Mouse (Mus musculus) left cerebral cortex, postnatal 25 days (tissue): ENCODE measurements around the gene Trappc10. TPM values are rescaled to one million over a fixed set of nuclear protein-coding genes. Genes with fewer than 3 reads are reported as not detected.

Experiments used
- DNase-seq, 2 experiments: peaks; one replicate each; pipeline ENCODE4 v3.0.0; 2022; ENCODE audit warnings: low spot score in 2 of 2, mixed read lengths in 1 of 2
- intact Hi-C: fragments of 180-260 bp; cut with DNase I; formaldehyde crosslinking; loops from one replicate; pipeline ENCODE4 v1.15.1; 2025
- total RNA-seq, 2 experiments: library from RNA; stranded (reverse); gene quantifications; 2 replicates each; pipeline ENCODE4 v1.2.3; 2021

Trappc10 gene
- total RNA-seq, 2 experiments from 2014 or later = 81.1 to 87.2 TPM

DNA sequence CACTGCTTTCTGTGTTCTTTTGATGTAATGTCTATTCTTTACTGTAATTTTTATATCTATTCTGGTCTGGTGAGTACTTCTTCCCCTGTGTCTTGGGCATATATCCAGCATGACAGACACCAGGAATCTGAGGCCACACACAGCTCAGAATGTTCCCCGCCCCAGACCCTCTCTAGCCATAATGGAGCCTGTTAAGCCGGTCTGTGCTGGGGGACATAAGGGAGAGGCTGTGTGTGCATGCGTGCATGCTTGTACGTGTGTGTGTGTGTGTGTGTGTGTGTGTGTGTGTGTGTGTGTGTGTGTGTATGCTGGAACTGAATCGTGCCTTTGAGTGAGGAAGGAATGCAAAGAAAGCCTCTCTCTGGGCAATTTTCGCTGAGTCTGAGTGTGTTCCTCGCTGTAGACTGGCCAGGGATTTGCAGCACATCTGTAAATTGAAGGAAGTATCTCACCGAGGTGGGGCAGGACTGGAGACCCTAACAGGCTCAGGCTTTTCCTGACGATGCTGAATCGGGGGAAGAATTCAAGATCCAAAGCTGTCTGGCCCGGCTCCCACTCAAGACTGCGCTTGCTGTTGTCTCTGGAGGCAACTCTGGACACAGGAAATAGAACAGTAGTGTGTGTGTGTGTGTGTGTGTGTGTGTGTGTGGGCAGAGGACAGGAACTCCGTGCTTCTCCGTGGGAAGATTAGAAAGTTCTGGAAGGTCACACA, 105.5 kb downstream of the Trappc10 start:
- peak in 1 of 2 experiments; percentile 27 for DNase-seq

DNA sequence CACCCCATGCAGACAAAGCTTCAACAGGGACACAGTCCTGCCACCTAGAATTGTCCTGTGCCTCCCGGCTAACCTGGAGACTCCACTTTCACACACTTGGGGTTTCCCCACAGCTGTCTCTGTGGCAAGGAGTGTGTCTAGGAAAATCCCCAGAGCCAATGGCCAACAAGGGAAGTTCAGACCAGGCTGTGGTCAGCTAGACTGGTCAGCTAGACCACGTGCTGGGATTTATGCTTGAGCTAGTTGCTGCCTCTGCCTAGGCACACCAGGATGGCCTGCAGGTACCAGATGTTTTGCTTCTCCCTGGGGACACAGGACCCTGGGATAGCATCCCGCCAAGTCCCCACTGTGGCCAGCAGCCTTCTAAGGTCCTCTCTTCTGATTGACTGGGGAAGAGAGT, 107.2 kb downstream of the Trappc10 start:
- intact Hi-C loops = no loop called here
- no peak for DNase-seq

More for the DNA sequence above, 105.5 kb downstream of the Trappc10 start:
- intact Hi-C loops = no loop called here

Other genes with a start within 250 kb of the Trappc10 start
- gene Pfkl, start 234.6 kb downstream of the Trappc10 start, total RNA-seq = 100 to 1,000 TPM; 145 to 149 TPM
- gene Dnmt3l, start 202.7 kb downstream of the Trappc10 start, total RNA-seq = not detected
- not detected for gene Aire, start 201.0 kb downstream of the Trappc10 start, total RNA-seq
- 1 to 10 TPM; 1.6 to 1.9 TPM for gene Icosl, start 175.3 kb downstream of the Trappc10 start, total RNA-seq
- gene D10Jhu81e, start 74.9 kb downstream of the Trappc10 start, total RNA-seq = 100 to 1,000 TPM; 106 to 109 TPM
- gene Pwp2, start 59.5 kb downstream of the Trappc10 start, total RNA-seq = 10 to 100 TPM; 16.7 to 18.2 TPM
- 100 to 1,000 TPM; 258 to 277 TPM for gene Agpat3, start 107.8 kb upstream of the Trappc10 start, total RNA-seq
- 100 to 1,000 TPM; 349 to 350 TPM for gene Rrp1, start 168.4 kb upstream of the Trappc10 start, total RNA-seq
- gene Cstb, start 181.0 kb upstream of the Trappc10 start, total RNA-seq = 10 to 100 TPM; 39.5 to 42.4 TPM
- gene Pdxk, start 220.3 kb upstream of the Trappc10 start, total RNA-seq = 100 to 1,000 TPM; 109 to 122 TPM